Mouse (Mus musculus) adrenal gland, postnatal 4 days (tissue): Measurements from ENCODE around the gene Mfsd4b4. TPM values are rescaled to one million over a fixed set of nuclear protein-coding genes. Genes with fewer than 3 reads are reported as not detected.
"Not testable (repeated sequence)": the region's sequence is repeated elsewhere in the genome, so short reads cannot be mapped to it uniquely, and the experiment has no call there.

Source experiments
- DNase-seq, 2 experiments: peaks; one replicate each; pipeline ENCODE4 v3.0.0; 2021 to 2022; ENCODE audit warnings: low spot score in 2 of 2, mixed read lengths in 2 of 2
- long read RNA-seq, 2 experiments: library from polyadenylated mRNA; stranded (forward); transcript quantifications; one replicate each; pipeline ENCODE4 v2.0.0; 2021
- total RNA-seq, 2 experiments: library from RNA; stranded (reverse); gene quantifications; 2 replicates each; pipeline ENCODE4 v1.2.3; 2021

Gene Mfsd4b4
- 10 to 100 TPM; 11.8 to 15.3 TPM for total RNA-seq
- long read RNA-seq, experiment 1, transcript Mfsd4b4-202 (4 exons, 3,523 nt): major isoform, 14 of 17 reads
- long read RNA-seq, experiment 1, partial matches to known transcripts: 1 of 17 reads
- long read RNA-seq, experiment 1, other reads (novel, unspliced or antisense): 2 of 17 reads
- long read RNA-seq, experiment 2, transcript Mfsd4b4-202 (4 exons, 3,523 nt): major isoform, 28 of 41 reads
- long read RNA-seq, experiment 2, partial matches to known transcripts: 9 of 41 reads
- long read RNA-seq, experiment 2, other reads (novel, unspliced or antisense): 4 of 41 reads

DNA sequence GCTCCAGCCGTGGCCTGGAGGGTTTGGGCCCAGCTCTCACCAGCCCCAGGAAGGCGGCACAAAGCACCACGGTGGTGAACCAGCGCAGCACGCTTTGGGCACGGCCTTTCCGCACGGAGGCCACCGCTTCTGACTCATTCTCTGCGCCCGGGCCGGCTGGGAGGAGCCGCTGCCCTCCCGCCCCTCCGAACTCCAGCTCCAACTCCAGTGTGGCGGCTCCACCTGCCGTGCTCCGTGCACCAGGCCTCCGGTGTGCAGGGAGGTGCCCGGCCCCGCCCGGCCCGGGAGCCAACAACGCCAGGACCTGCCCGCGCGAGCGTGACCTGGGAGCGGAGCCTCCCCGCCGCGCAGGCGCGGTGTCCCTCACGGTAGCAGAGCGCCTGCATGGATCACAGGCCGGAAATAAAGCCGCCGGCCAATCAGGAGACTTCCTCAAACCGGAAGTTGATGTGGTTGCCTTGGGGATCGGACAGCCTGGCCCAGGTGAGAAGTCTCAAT, at the start of gene Mfsd4b4:
Mfsd4b4 (minus strand) TSS at position 365 of the 498 bp plus-strand sequence.
- peak; percentile 49 to 71 for DNase-seq

DNA sequence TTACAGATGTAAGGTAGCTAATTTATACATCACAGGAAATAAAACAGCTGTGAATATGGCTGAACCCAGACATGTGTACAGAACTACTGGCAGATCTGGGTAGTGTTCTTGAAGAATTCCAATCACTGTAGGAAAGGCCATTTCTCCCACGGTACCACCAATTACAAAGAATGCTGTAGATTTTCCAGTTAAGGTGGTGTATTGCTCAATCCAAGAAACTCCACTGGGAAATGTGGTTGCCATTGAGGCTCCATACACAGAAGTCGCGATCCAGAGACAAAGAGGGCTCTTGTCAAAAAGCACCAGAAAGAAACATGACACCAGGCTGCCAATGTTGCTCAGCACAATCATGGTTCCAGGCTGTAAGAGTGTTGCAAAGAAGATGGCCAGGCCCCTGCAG, 48.2 kb upstream of the Mfsd4b4 start:
- DNase-seq: not testable (repeated sequence)

DNA sequence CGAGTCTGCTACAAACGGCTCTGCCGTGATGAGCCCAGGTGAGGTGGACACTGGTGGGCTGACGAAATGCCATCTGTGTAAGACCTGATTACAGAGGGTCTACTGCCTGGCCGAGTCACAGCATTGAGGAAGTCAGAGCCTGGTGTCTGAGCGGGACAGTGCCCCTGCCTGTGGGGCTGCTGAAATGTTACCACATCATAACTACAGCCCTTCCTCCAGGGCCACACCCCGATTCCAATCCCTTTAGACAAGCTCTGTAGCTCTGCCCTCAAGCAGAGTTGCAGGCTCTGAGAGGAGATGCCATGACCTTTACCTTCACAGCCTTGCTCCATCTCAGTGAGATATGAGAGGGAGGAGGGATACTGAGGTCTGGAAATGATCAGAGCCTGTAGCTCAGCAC, 37.5 kb upstream of the Mfsd4b4 start:
- no peak for DNase-seq

DNA sequence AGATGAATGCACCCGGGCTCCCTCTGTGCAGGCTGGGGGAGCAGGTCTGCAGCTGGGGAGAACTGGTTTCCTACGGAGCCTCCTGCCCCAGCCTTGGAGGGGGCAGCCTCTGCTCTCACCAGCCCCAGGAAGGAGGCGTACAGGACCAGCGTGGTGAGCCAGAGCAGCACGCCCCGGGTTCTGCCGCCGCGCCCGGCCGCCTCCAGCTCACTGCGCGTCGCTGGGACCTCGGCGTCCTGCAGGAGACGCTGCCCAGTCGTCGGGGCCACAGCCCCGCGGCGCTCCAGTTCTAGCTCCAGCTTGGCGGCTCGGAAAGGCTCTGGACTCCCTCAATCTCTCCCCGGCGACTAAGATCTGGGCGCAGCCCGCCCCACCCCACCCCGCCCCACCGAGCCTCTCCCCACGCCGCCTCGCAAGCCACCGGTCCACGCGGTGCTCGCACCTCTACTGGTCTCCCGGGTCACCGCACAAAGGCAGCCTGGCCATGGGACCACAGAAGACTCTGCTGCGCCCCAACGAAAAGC, 27.6 kb upstream of the Mfsd4b4 start, which contains the start of gene Mfsd4b2:
Mfsd4b2 (minus strand) TSS at position 308 of the 524 bp plus-strand sequence.
- no peak for DNase-seq

DNA sequence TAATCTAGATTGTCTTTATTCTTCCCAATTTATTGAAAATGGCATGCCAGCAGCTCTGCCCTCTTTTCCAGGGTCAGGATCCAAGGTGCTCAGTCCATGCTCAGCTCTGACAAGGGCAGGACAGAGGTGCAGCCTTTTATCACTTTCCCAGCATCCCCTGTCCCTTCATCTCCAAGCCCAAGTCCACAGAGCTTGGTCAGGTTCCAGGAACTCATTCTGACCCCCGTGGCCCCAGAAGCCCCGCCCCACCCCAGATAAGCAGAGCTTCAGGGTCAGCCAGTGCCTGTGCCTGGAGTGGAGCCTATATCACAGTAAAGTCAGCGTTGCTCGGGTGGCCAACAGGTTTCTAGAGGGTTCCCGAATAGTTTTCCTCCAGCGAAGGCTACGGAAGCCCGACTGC, 25.5 kb upstream of the Mfsd4b4 start:
- DNase-seq: not testable (repeated sequence)

GRCm38 (mm10) chr10:39912616-39913015, 13.6 kb upstream of the Mfsd4b4 start:
- DNase-seq: no peak

- no peak for DNase-seq
Measured at GRCm38 (mm10) chr10:39908768-39909441, 9.9 kb upstream of the Mfsd4b4 start.

- no peak for DNase-seq
Measured at GRCm38 (mm10) chr10:39906799-39907658, 8.0 kb upstream of the Mfsd4b4 start.

GRCm38 (mm10) chr10:39904191-39904590, 5.2 kb upstream of the Mfsd4b4 start:
- no peak for DNase-seq

GRCm38 (mm10) chr10:39896503-39896902, 2.5 kb downstream of the Mfsd4b4 start:
- DNase-seq: no peak

DNA sequence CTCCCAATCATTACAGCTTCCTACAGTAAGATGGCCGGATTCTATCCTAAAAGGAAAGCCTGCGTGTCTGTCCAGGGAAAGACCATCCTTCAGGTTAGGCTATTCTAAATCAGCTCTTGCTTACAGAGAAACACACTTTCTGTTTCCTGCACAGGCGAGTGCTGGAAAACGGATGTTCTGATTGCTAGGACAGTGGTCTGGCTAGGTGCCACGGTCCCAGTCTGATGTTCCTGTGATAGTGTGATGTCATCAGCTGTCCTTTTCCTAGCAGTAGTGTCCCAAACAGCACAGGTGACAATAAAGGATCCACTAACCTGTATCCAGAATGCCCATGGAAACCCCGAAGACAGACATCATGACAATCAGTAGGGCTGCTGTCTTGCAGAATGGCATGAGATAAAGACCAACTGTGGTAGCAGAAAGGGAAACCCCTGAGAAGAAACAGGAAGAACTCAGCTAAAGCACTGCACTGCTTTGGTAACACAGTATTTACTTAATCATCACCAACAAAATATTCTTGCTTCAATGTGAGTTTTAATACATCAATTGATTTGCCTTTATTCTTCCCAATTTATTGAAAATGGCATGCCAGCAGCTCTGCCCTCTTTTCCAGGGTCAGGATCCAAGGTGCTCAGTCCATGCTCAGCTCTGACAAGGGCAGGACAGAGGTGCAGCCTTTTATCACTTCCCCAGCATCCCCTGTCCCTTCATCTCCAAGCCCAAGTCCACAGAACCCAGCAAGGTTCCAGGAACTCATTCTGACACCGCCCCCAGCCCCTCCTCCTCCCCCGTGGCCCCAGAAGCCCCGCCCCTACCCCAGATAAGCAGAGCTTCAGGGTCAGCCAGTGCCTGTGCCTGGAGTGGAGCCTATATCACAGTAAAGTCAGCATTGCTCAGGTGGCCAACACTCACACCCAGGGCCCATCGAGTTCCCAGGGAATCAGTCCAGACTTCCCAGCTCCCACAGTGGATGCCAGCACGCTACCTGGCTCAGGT, 5.0 kb downstream of the Mfsd4b4 start:
- DNase-seq: no peak

DNA sequence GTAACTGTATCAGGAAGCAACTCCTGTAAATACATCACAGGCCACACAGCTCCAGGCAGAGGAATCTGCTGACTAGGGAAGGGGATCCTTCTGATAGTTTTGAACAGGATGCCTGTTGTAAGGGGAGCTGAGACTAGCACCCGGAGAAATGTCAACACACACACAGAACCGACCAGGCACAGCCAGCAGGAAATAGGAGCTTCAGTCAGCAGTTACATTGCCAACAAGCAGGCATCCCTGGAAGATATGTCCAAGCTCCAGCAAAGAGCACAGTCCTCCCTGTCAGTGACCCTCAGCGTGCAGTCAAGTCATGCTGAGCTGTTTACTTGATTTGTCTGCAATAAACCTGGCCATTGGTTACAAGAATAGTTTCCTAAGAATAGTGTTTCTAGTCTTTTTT, 10.4 kb downstream of the Mfsd4b4 start:
- no peak for DNase-seq

DNA sequence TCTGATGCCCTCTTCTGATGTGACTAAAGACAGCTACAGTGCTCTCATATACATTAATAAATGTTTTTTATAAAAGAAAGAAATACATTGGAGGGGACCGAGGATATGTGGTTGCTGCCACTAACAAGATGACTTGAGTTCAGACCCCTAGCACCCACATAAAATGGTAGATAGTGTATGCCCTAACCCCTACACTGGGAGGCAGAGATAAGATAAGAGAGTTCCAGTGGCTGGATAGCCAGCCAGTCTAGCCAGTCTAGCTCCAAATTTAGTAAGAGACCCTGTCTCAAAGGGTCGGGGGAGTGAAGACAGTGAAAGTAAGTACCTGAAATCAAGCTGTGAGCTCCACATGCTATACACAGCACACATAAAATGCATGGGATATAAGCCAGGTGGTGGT, 33.5 kb downstream of the Mfsd4b4 start:
- DNase-seq: no peak

DNA sequence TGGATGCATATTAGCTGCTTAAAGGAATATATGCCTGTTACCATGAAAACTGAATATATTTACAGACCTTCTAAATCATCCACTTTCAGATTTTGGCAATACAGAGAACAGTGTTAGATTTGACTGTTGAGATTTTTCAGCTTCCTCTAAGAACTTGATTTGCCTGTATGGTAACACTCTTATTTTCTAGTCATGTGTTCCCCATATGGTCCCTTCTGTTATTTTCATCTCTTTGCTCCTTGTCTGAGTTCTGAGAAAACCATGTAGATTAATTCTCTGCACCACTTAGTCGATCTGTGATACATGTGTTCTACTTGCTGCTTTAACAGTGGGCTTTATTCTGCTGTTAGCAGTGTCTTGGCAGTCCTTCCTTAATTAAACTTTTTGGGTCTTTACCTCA, 56.4 kb downstream of the Mfsd4b4 start:
- DNase-seq: no peak

Other genes starting within 250 kb of the Mfsd4b4 start
- gene Rev3l, start 167.1 kb downstream of the Mfsd4b4 start, total RNA-seq: 10 to 100 TPM; 48.6 to 52.9 TPM
- gene Mfsd4b2, start 27.7 kb upstream of the Mfsd4b4 start, total RNA-seq: under 1 TPM; 0.22 to 0.37 TPM
- 1 to 10 TPM; 4.3 to 4.4 TPM for gene Mfsd4b3, start 60.9 kb upstream of the Mfsd4b4 start, total RNA-seq
- 1 to 10 TPM; 1.8 to 7.8 TPM for gene Mfsd4b5, start 87.4 kb upstream of the Mfsd4b4 start, total RNA-seq
- gene Mfsd4b1, start 126.0 kb upstream of the Mfsd4b4 start, total RNA-seq: 1 to 10 TPM; 1.7 to 2.8 TPM
- 10 to 100 TPM; 17.4 to 19.3 TPM for gene Slc16a10, start 243.0 kb upstream of the Mfsd4b4 start, total RNA-seq